Mouse (Mus musculus) left cerebral cortex, adult 9 months (tissue): ENCODE results near the gene Spns2.
A peak's percentile ranks its signal among the peaks of the same experiment; 100 is the strongest.

ENCODE experiments used
- DNase-seq, 2 experiments: peaks; one replicate each; pipeline ENCODE4 v3.0.0; 2022; ENCODE audit warnings: low spot score in 2 of 2

The Spns2 gene

GRCm38 (mm10) chr11:72473540-72473939 is 16.2 kb downstream of the Spns2 start:
- no peak for DNase-seq

- no peak for DNase-seq
Measured at GRCm38 (mm10) chr11:72471381-72471780, 18.3 kb downstream of the Spns2 start.

- no peak for DNase-seq
Measured at GRCm38 (mm10) chr11:72470004-72470403, 19.7 kb downstream of the Spns2 start.

GRCm38 (mm10) chr11:72469217-72469616 is 20.5 kb downstream of the Spns2 start:
- peak; percentile 44 to 72 for DNase-seq

GRCm38 (mm10) chr11:72468525-72468924 is 21.2 kb downstream of the Spns2 start:
- no peak for DNase-seq

- no peak for DNase-seq
Measured at GRCm38 (mm10) chr11:72466694-72467507, 22.8 kb downstream of the Spns2 start.

- no peak for DNase-seq
Measured at GRCm38 (mm10) chr11:72465978-72466693, 23.6 kb downstream of the Spns2 start.

GRCm38 (mm10) chr11:72464821-72465220 is 24.9 kb downstream of the Spns2 start:
- no peak for DNase-seq

GRCm38 (mm10) chr11:72461500-72461981 is 28.2 kb downstream of the Spns2 start:
- DNase-seq = no peak

- no peak for DNase-seq
Measured at GRCm38 (mm10) chr11:72458502-72458901, 31.2 kb downstream of the Spns2 start.

GRCm38 (mm10) chr11:72457995-72458496 is 31.7 kb downstream of the Spns2 start:
- no peak for DNase-seq

- DNase-seq = peak; percentile 69 to 73
Measured at GRCm38 (mm10) chr11:72455694-72456093, 34.0 kb downstream of the Spns2 start.

- no peak for DNase-seq
Measured at GRCm38 (mm10) chr11:72453105-72453953, 36.4 kb downstream of the Spns2 start.

GRCm38 (mm10) chr11:72452140-72452665 is 37.5 kb downstream of the Spns2 start:
- no peak for DNase-seq

- DNase-seq = no peak
Measured at GRCm38 (mm10) chr11:72447475-72447874, 42.2 kb downstream of the Spns2 start.

GRCm38 (mm10) chr11:72446311-72447105 is 43.2 kb downstream of the Spns2 start:
- no peak for DNase-seq

GRCm38 (mm10) chr11:72440965-72441664 is 48.6 kb downstream of the Spns2 start, which contains the start of gene Mybbp1a:
Gene Mybbp1a, plus strand, starts transcription at chr11:72441355.
- DNase-seq = peak; percentile 94 to 98

GRCm38 (mm10) chr11:72440597-72440964 is 49.1 kb downstream of the Spns2 start:
- DNase-seq = peak in 1 of 2 experiments; percentile 29

- peak in 1 of 2 experiments; percentile 2 for DNase-seq
Measured at GRCm38 (mm10) chr11:72438411-72438810, 51.3 kb downstream of the Spns2 start.
